Mouse (Mus musculus) ovary, adult 18-20 months (tissue): ENCODE data around the gene Surf4.
A peak's percentile ranks its signal among the peaks of the same experiment; 100 is the strongest.

Source experiments
- DNase-seq: peaks from one replicate; pipeline ENCODE4 v3.0.0; 2022; ENCODE audit warnings: low spot score, mixed read lengths

Gene Surf4

GRCm38 (mm10) chr2:26930390-26930789 lies 3.3 kb downstream of the Surf4 start:
- no peak for DNase-seq

GRCm38 (mm10) chr2:26927745-26928476 lies 5.8 kb downstream of the Surf4 start:
- DNase-seq: no peak

GRCm38 (mm10) chr2:26921784-26922183 lies 11.9 kb downstream of the Surf4 start:
- DNase-seq: no peak

- no peak for DNase-seq
Measured at GRCm38 (mm10) chr2:26920190-26920855, 13.4 kb downstream of the Surf4 start.

- DNase-seq: no peak
Measured at GRCm38 (mm10) chr2:26919684-26920083, 14.0 kb downstream of the Surf4 start.

- no peak for DNase-seq
Measured at GRCm38 (mm10) chr2:26916738-26917137, 17.0 kb downstream of the Surf4 start.

- DNase-seq: peak; percentile 67
Measured at GRCm38 (mm10) chr2:26915927-26916728, 17.6 kb downstream of the Surf4 start, which contains the start of the genes Surf2 and Surf1. Surf2 (plus strand) TSS chr2:26916367. Surf1 (minus strand) TSS chr2:26916530.

GRCm38 (mm10) chr2:26914148-26914941 lies 19.4 kb downstream of the Surf4 start:
- DNase-seq: no peak

GRCm38 (mm10) chr2:26913416-26914147 lies 20.1 kb downstream of the Surf4 start:
- no peak for DNase-seq

GRCm38 (mm10) chr2:26912253-26912770 lies 21.4 kb downstream of the Surf4 start:
- no peak for DNase-seq

GRCm38 (mm10) chr2:26910994-26911765 lies 22.5 kb downstream of the Surf4 start:
- DNase-seq: no peak

GRCm38 (mm10) chr2:26910124-26910993 lies 23.4 kb downstream of the Surf4 start, which contains the start of the genes Med22 and Rpl7a:
Med22 (minus strand) TSS chr2:26910677.
Rpl7a (plus strand) TSS chr2:26910764.
- peak; percentile 98 for DNase-seq

GRCm38 (mm10) chr2:26909387-26909784 lies 24.3 kb downstream of the Surf4 start:
- no peak for DNase-seq

GRCm38 (mm10) chr2:26908710-26909386 lies 24.9 kb downstream of the Surf4 start:
- no peak for DNase-seq

- DNase-seq: no peak
Measured at GRCm38 (mm10) chr2:26907109-26907508, 26.6 kb downstream of the Surf4 start.

GRCm38 (mm10) chr2:26906431-26906830 lies 27.3 kb downstream of the Surf4 start:
- DNase-seq: no peak

GRCm38 (mm10) chr2:26905936-26906335 lies 27.8 kb downstream of the Surf4 start:
- no peak for DNase-seq

GRCm38 (mm10) chr2:26903311-26903710 lies 30.4 kb downstream of the Surf4 start:
- no peak for DNase-seq
